Mouse (Mus musculus) adrenal gland, postnatal 10 days (tissue): ENCODE measurements at regions not wholly inside any gene's neighbourhood (a gene's known extent, or its start where the extent isn't known, plus 50 kb on each side); places are given as distances from the start of the nearest gene placed in this dataset.
A peak's percentile ranks its signal among the peaks of the same experiment; 100 is the strongest.

Source experiments
- DNase-seq: peaks from one replicate; pipeline ENCODE4 v3.0.0; 2021; ENCODE audit warnings: mixed read lengths

GRCm38 (mm10) chr2:10825278-10826133, 346.4 kb upstream of the Prkcq start:
- peak; percentile 63 for DNase-seq

- no peak for DNase-seq
Observed at GRCm38 (mm10) chr2:10826134-10826767, 345.7 kb upstream of the Prkcq start.

GRCm38 (mm10) chr2:10839976-10840375, 331.9 kb upstream of the Prkcq start:
- DNase-seq: no peak

GRCm38 (mm10) chr2:10861654-10862292, 310.1 kb upstream of the Prkcq start:
- DNase-seq: no peak

- DNase-seq: no peak
Observed at GRCm38 (mm10) chr2:10864451-10864850, 307.5 kb upstream of the Prkcq start.

GRCm38 (mm10) chr2:10874303-10874702, 297.6 kb upstream of the Prkcq start:
- no peak for DNase-seq

- no peak for DNase-seq
Observed at GRCm38 (mm10) chr2:10901926-10902325, 270.0 kb upstream of the Prkcq start.

- DNase-seq: no peak
Observed at GRCm38 (mm10) chr2:10919955-10920354, 252.0 kb upstream of the Prkcq start.

GRCm38 (mm10) chr2:10920686-10921485, 251.0 kb upstream of the Prkcq start:
- DNase-seq: no peak

GRCm38 (mm10) chr2:10921486-10922450, 250.1 kb upstream of the Prkcq start:
- DNase-seq: no peak

GRCm38 (mm10) chr2:10923984-10924383, 247.9 kb upstream of the Prkcq start:
- no peak for DNase-seq

GRCm38 (mm10) chr2:10925361-10925760, 246.5 kb upstream of the Prkcq start:
- DNase-seq: no peak

- DNase-seq: no peak
Observed at GRCm38 (mm10) chr2:10937405-10937804, 234.5 kb upstream of the Prkcq start.

GRCm38 (mm10) chr2:10965224-10965623, 206.7 kb upstream of the Prkcq start:
- DNase-seq: no peak

- DNase-seq: peak; percentile 2
Observed at GRCm38 (mm10) chr2:10966891-10967290, 205.0 kb upstream of the Prkcq start.

- DNase-seq: no peak
Observed at GRCm38 (mm10) chr2:10969111-10969689, 202.7 kb upstream of the Prkcq start.

- no peak for DNase-seq
Observed at GRCm38 (mm10) chr2:10972051-10972450, 199.9 kb upstream of the Prkcq start.

GRCm38 (mm10) chr2:10978772-10979171, 193.1 kb upstream of the Prkcq start:
- no peak for DNase-seq

- DNase-seq: no peak
Observed at GRCm38 (mm10) chr2:10986101-10986500, 185.8 kb upstream of the Prkcq start.

GRCm38 (mm10) chr2:10990043-10990728, 181.7 kb upstream of the Prkcq start:
- DNase-seq: no peak
